Mouse (Mus musculus) kidney, adult 9 months (tissue): ENCODE data around the gene Stac2.

ENCODE experiments used
- DNase-seq: peaks from one replicate; pipeline ENCODE4 v3.0.0; 2022

Gene Stac2

GRCm38 (mm10) chr11:98019883-98020610 is 33.2 kb downstream of the Stac2 start:
- no peak for DNase-seq

GRCm38 (mm10) chr11:98018858-98019641 is 34.2 kb downstream of the Stac2 start:
- DNase-seq, result no peak

GRCm38 (mm10) chr11:98018222-98018621 is 35.0 kb downstream of the Stac2 start:
- DNase-seq, result no peak

GRCm38 (mm10) chr11:98016824-98017223 is 36.4 kb downstream of the Stac2 start:
- DNase-seq, result no peak

- no peak for DNase-seq
Observed at GRCm38 (mm10) chr11:98016177-98016576, 37.1 kb downstream of the Stac2 start.

- no peak for DNase-seq
Observed at GRCm38 (mm10) chr11:98012831-98013230, 40.4 kb downstream of the Stac2 start.

- DNase-seq, result no peak
Observed at GRCm38 (mm10) chr11:98011716-98012115, 41.5 kb downstream of the Stac2 start.

GRCm38 (mm10) chr11:98008087-98008486 is 45.2 kb downstream of the Stac2 start:
- no peak for DNase-seq

GRCm38 (mm10) chr11:98005686-98006085 is 47.6 kb downstream of the Stac2 start:
- no peak for DNase-seq

GRCm38 (mm10) chr11:98005076-98005475 is 48.2 kb downstream of the Stac2 start:
- DNase-seq, result no peak

GRCm38 (mm10) chr11:98004161-98004560 is 49.1 kb downstream of the Stac2 start:
- DNase-seq, result no peak

GRCm38 (mm10) chr11:98003171-98003671 is 50.0 kb downstream of the Stac2 start:
- DNase-seq, result no peak

GRCm38 (mm10) chr11:98002627-98003026 is 50.6 kb downstream of the Stac2 start:
- DNase-seq, result peak; percentile 68

GRCm38 (mm10) chr11:98001986-98002385 is 51.3 kb downstream of the Stac2 start:
- DNase-seq, result no peak

- no peak for DNase-seq
Observed at GRCm38 (mm10) chr11:98001351-98001824, 51.9 kb downstream of the Stac2 start.

GRCm38 (mm10) chr11:98000378-98001140 is 52.7 kb downstream of the Stac2 start:
- DNase-seq, result no peak

GRCm38 (mm10) chr11:97999748-98000147 is 53.5 kb downstream of the Stac2 start:
- no peak for DNase-seq

GRCm38 (mm10) chr11:97998898-97999608 is 54.2 kb downstream of the Stac2 start:
- no peak for DNase-seq

- no peak for DNase-seq
Observed at GRCm38 (mm10) chr11:97998074-97998793, 55.0 kb downstream of the Stac2 start.

- DNase-seq, result no peak
Observed at GRCm38 (mm10) chr11:97997387-97997960, 55.8 kb downstream of the Stac2 start.

- no peak for DNase-seq
Observed at GRCm38 (mm10) chr11:97996691-97997090, 56.6 kb downstream of the Stac2 start.
